Mouse (Mus musculus): ENCODE measurements around the gene Fcmr. TPM values are rescaled to one million over a fixed set of nuclear protein-coding genes. Genes with fewer than 3 reads are reported as not detected.

Fcmr gene
- under 1 TPM in 1 of 4 experiments, not detected in 3; 0.88 TPM for total RNA-seq (2022)

GRCm38 (mm10) chr1:130865541-130866221, at the start of gene Fcmr:
Gene Fcmr, plus strand, starts transcription at chr1:130865669.
- no peak for DNase-seq (ENCODE audit: low spot score in 2 of 2)

GRCm38 (mm10) chr1:130819737-130820136, 45.7 kb upstream of the Fcmr start:
- no peak for DNase-seq (ENCODE audit: low spot score in 2 of 2)

- DNase-seq (ENCODE audit: low spot score in 2 of 2) = no peak
Observed at GRCm38 (mm10) chr1:130820316-130821148, 44.9 kb upstream of the Fcmr start.

- DNase-seq (ENCODE audit: low spot score in 2 of 2) = no peak
Observed at GRCm38 (mm10) chr1:130821149-130821471, 44.4 kb upstream of the Fcmr start.

- no peak for DNase-seq (ENCODE audit: low spot score in 2 of 2)
Observed at GRCm38 (mm10) chr1:130821911-130822625, 43.4 kb upstream of the Fcmr start.

GRCm38 (mm10) chr1:130826448-130826847, 39.0 kb upstream of the Fcmr start, which contains the start of gene Pigr:
Gene Pigr, plus strand, starts transcription at chr1:130826684.
- no peak for DNase-seq (ENCODE audit: low spot score in 2 of 2)

- no peak for DNase-seq (ENCODE audit: low spot score in 2 of 2)
Observed at GRCm38 (mm10) chr1:130828656-130829055, 36.8 kb upstream of the Fcmr start.

- DNase-seq (ENCODE audit: low spot score in 2 of 2) = no peak
Observed at GRCm38 (mm10) chr1:130829906-130830830, 35.3 kb upstream of the Fcmr start.

GRCm38 (mm10) chr1:130832230-130833149, 33.0 kb upstream of the Fcmr start:
- no peak for DNase-seq (ENCODE audit: low spot score in 2 of 2)

- no peak for DNase-seq (ENCODE audit: low spot score in 2 of 2)
Observed at GRCm38 (mm10) chr1:130835161-130835936, 30.1 kb upstream of the Fcmr start.

GRCm38 (mm10) chr1:130838288-130838687, 27.2 kb upstream of the Fcmr start:
- DNase-seq (ENCODE audit: low spot score in 2 of 2) = no peak

- DNase-seq (ENCODE audit: low spot score in 2 of 2) = no peak
Observed at GRCm38 (mm10) chr1:130840599-130841379, 24.7 kb upstream of the Fcmr start.

- DNase-seq (ENCODE audit: low spot score in 2 of 2) = no peak
Observed at GRCm38 (mm10) chr1:130841621-130842020, 23.8 kb upstream of the Fcmr start.

- DNase-seq (ENCODE audit: low spot score in 2 of 2) = no peak
Observed at GRCm38 (mm10) chr1:130844516-130844915, 21.0 kb upstream of the Fcmr start.

- DNase-seq (ENCODE audit: low spot score in 2 of 2) = peak in 1 of 2 experiments; percentile 18
Observed at GRCm38 (mm10) chr1:130849530-130850214, 15.8 kb upstream of the Fcmr start.

- no peak for DNase-seq (ENCODE audit: low spot score in 2 of 2)
Observed at GRCm38 (mm10) chr1:130850405-130850804, 15.1 kb upstream of the Fcmr start.

- DNase-seq (ENCODE audit: low spot score in 2 of 2) = no peak
Observed at GRCm38 (mm10) chr1:130854819-130855218, 10.7 kb upstream of the Fcmr start.

GRCm38 (mm10) chr1:130855723-130856122, 9.7 kb upstream of the Fcmr start:
- DNase-seq (ENCODE audit: low spot score in 2 of 2) = no peak
